Mouse (Mus musculus) testis, adult 2 months (tissue): Measurements from ENCODE around the gene Cga. TPM values are rescaled to one million over a fixed set of nuclear protein-coding genes. Genes with fewer than 3 reads are reported as not detected.
A peak's percentile ranks its signal among the peaks of the same experiment; 100 is the strongest.
"Not testable (repeated sequence)": the region's sequence is repeated elsewhere in the genome, so short reads cannot be mapped to it uniquely, and the experiment has no call there.

Experiments used
- H3K27ac ChIP-seq: fragments of 200-500 bp; 2 replicates; pipeline ENCODE4 v1.5.1; 2012; ENCODE audit warnings: low read depth, low read length; ENCODE audit not compliant: control insufficient read depth, insufficient read depth
- H3K27me3 ChIP-seq: fragments of 200-500 bp; 2 replicates; pipeline ENCODE4 v1.6.1; 2012; ENCODE audit warnings: mild to moderate bottlenecking, low read length, moderate library complexity; ENCODE audit not compliant: control insufficient read depth, insufficient read depth
- H3K36me3 ChIP-seq: fragments of 200-500 bp; 2 replicates; pipeline ENCODE4 v1.6.1; 2012; ENCODE audit warnings: mild to moderate bottlenecking, low read length; ENCODE audit not compliant: control insufficient read depth, insufficient read depth
- H3K4me1 ChIP-seq: fragments of 200-500 bp; 2 replicates; pipeline ENCODE4 v1.6.1; 2012; ENCODE audit warnings: low read length; ENCODE audit not compliant: control insufficient read depth, insufficient read depth
- H3K4me3 ChIP-seq: fragments of 200-500 bp; 2 replicates; pipeline ENCODE4 v1.5.1; 2012; ENCODE audit warnings: low read depth, mild to moderate bottlenecking, low read length, moderate library complexity, mixed read lengths; ENCODE audit not compliant: control insufficient read depth
- CTCF ChIP-seq: fragments of 200-500 bp; IDR thresholded peaks from 2 replicates; pipeline ENCODE4 v1.5.1; 2012; ENCODE audit warnings: low read depth, mild to moderate bottlenecking, inconsistent platforms, low read length, moderate library complexity; ENCODE audit not compliant: control insufficient read depth, insufficient read depth, insufficient replicate concordance
- POLR2A ChIP-seq: fragments of 200-500 bp; IDR thresholded peaks from 2 replicates; pipeline ENCODE4 v1.6.1; 2012; ENCODE audit warnings: low read depth, mild to moderate bottlenecking, inconsistent platforms, low read length, moderate library complexity; ENCODE audit not compliant: control insufficient read depth
- polyA plus RNA-seq: library from polyadenylated mRNA; depleted of rRNA; stranded (reverse); fragments of >200 nt; gene quantifications from 2 replicates; pipeline ENCODE4 v1.2.3, GENCODE M21; 2012

Cga gene
- polyA plus RNA-seq, 1 experiment = not detected

DNA sequence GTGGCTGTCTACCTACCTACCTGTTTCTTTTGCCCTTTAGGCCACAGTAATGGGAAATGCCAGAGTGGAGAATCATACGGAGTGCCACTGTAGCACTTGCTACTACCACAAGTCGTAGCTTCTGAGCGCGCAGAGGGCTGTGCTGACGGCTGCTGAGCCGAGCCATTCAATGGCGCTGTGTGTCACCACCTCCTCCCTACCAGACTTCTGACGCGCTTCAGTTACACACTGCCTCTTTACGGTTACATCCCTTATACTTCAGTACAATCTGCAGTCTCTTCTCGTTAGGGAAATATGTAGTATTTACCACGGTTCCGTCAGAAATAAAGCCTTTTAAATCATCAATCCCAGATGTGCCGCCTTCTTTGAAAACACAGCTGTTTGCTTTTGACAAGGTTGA is 13.4 kb downstream of the Cga start:
- TF ChIP-seq POLR2A (no peak), CTCF (no peak)
- H3K4me1 ChIP-seq = peaks cover 2% of the 10 kb centered on the region; the same call in 1 of the 2 replicates
- no peak overlapping the region for H3K4me3 ChIP-seq
- H3K27ac ChIP-seq = no peak overlapping the region
- H3K27me3 ChIP-seq = no peaks in the 10 kb centered on the region
- no peaks in the 10 kb centered on the region for H3K36me3 ChIP-seq

DNA sequence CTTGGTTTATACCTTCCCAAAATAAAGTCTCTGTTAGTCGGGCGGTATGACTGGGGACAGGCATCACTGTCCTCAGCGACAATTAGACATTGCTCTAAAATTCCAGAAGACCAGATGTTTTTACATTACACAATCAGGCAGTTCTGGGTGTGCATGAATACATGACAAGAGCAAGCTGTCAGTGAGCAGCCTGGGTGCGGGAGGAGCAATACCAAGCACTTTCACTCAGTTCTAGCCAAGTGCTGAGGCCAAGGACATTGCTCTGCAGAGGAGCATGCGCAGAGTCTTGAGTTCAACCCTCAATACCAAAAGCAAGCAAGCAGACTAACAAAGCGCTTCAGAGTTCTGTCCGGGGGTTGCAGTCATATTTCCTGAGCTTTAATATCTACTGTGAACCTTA is 14.5 kb downstream of the Cga start:
- no peaks in the 10 kb centered on the region for H3K36me3 ChIP-seq
- TF ChIP-seq POLR2A (no peak), CTCF (no peak)

DNA sequence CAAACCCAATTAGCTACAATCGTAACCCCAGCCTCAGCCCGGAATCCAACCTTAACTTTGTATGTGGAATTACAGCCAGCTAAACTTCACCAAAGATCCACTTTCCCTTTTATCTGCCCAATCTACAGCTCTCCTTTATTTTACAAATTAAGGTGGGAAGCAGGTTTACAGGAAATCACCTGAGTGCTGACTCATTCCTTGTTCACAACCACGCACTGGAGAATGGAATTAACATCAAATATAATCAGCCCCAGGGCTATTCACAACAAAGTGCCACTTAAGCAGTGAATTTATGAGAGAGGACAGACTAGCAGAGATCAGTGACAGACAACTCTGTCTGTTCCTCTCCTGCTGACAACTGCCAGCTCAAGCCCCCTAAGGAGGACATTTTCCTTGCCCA is 17.8 kb downstream of the Cga start:
- Histone ChIP-seq H3K36me3 (no peaks in the 10 kb centered on the region), H3K4me3 (no peak overlapping the region), H3K27me3 (no peaks in the 10 kb centered on the region), H3K27ac (no peak overlapping the region), H3K4me1 (peaks cover 2% of the 10 kb centered on the region; the same call in 1 of the 2 replicates)
- no peak for TF ChIP-seq CTCF

More for the DNA sequence above, 14.5 kb downstream of the Cga start:
- Histone ChIP-seq H3K27ac (no peak overlapping the region), H3K4me3 (no peak overlapping the region), H3K4me1 (peaks cover 2% of the 10 kb centered on the region; the same call in 1 of the 2 replicates), H3K27me3 (no peaks in the 10 kb centered on the region)

DNA sequence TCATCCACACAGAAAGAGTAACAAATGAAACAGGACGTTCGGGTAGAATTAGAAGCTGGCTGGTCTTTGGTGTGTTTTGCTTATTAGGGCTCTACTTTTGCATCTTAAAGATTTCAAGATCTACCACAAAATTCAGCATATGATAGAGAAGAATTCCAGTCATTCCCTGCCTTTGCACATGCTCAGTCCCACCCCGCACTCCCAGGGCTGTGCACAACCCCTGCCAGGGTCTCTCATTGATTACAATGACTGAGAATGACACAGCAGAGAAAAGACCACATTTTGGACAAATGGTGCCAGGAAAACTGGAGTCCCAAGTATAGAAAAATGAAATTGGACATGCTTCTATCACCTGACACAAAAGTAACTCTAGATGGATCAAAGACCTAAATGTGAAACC is 18.6 kb downstream of the Cga start:
- no peak overlapping the region for H3K27ac ChIP-seq
- no peaks in the 10 kb centered on the region for H3K4me1 ChIP-seq
- no peak overlapping the region for H3K4me3 ChIP-seq
- H3K27me3 ChIP-seq = no peaks in the 10 kb centered on the region
- TF ChIP-seq POLR2A (no peak), CTCF (no peak)
- no peaks in the 10 kb centered on the region for H3K36me3 ChIP-seq

DNA sequence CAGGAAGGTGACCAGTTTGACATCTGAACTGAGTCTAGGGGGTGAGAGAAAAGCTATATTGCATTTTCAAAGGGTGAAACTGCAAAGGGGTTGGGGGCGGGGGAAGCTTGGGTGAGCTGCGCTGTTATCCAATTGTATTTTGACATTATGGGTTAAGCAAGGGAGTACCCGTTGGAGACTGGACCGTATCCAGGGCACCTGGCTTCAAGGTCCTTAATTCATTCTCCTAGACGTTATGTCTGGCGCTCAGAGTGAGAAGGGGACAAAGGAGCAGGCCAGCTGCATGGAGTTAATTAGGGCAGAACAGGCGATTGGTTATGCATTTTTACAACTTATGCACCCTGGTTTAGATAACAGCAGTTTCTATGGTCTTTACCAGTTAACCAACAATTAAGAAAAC is 23.8 kb downstream of the Cga start:
- H3K27me3 ChIP-seq = no peaks in the 10 kb centered on the region
- H3K4me3 ChIP-seq = no peak overlapping the region
- no peak overlapping the region for H3K27ac ChIP-seq
- no peaks in the 10 kb centered on the region for H3K36me3 ChIP-seq
- H3K4me1 ChIP-seq = no peaks in the 10 kb centered on the region; the same call in 1 of the 2 replicates
- TF ChIP-seq CTCF = no peak
- no peak for TF ChIP-seq POLR2A

DNA sequence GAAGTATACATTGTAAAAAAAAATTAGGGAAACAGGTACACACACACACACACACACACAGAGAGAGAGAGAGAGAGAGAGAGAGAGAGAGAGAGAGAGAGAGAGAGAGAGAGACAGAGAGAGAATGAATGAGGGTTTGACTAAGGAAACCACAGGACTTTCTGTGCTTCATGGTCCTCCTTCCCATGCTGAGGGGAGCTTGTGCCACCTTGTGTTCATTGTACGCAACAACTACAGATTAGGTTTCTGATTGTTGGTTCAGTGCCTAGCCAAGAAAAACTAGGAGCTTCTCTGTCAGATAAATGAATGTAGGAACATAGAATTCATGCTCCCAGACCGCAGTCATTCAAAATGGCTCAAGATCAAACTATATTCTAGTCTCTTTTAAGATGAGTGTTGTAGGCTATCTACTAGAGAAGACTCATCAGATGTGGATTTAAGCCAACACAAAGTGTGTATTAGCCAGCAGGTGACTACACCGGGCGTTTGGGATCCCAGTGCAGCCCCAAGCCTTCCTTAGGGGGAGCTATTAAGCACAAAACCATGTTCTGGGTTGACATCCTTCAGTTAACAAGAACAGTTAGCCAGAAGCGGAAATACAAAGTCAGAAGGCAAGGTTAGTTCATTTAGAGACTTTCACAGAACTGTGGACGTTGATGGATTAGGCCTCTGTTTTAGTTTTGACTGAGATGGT is 28.7 kb downstream of the Cga start:
- no peaks in the 10 kb centered on the region for H3K27me3 ChIP-seq
- H3K36me3 ChIP-seq = no peaks in the 10 kb centered on the region
- TF ChIP-seq CTCF = no peak
- no peak for TF ChIP-seq POLR2A
- H3K4me1 ChIP-seq = no peaks in the 10 kb centered on the region; the same call in 1 of the 2 replicates
- no peak overlapping the region for H3K4me3 ChIP-seq
- no peak overlapping the region for H3K27ac ChIP-seq

DNA sequence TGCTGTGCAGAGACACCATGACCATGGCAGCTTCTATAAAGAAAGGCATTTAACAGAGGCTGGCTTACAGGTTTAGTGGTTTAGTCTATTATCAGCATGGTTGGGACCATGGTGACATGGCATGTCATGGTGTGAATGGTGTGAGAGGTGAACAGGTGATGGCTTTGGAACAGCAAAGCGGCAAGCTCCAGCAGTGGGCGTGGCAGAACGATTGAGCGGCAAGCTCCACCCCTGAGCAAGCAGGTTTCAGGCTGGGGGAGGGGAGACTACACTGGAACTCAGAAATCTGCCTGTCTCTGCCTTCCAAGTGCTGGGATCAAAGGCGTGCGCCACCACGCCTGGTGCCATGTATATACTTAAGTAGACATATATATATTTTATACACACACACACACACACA is 34.8 kb downstream of the Cga start:
- not testable (repeated sequence) for H3K4me3 ChIP-seq, H3K27ac ChIP-seq, H3K27me3 ChIP-seq, H3K36me3 ChIP-seq, H3K4me1 ChIP-seq

DNA sequence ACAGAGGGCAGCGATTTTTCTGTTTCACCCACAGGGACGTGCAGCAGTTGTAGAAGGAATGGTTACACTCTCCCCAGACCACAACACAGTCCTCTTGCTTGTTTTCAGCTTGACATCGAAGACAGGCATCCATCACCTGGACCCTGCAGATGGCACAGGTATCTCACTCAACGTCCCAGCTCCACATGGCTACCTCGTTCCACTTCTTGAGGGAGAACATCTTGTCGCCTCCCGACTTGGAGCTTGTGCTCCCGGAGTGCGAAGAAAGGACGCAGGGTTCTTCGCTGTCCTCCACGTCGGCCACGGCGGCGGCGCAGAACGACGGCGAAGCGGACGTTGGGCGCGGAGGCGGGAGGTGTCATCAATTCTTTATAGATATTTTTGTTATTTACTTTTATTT is 47.5 kb downstream of the Cga start:
- H3K4me3 ChIP-seq = peak overlapping the region; percentile 57
- H3K36me3 ChIP-seq = no peaks in the 10 kb centered on the region
- H3K27ac ChIP-seq = no peak overlapping the region
- 0 out of 2 replicates have a peak, but pooled peaks have one; percentile 37 for TF ChIP-seq POLR2A
- no peak for TF ChIP-seq CTCF
- peaks cover 7% of the 10 kb centered on the region for H3K4me1 ChIP-seq
- no peaks in the 10 kb centered on the region for H3K27me3 ChIP-seq
